9 mouse cellular contexts compared by ENCODE assay signal in the genomic region with DNA sequence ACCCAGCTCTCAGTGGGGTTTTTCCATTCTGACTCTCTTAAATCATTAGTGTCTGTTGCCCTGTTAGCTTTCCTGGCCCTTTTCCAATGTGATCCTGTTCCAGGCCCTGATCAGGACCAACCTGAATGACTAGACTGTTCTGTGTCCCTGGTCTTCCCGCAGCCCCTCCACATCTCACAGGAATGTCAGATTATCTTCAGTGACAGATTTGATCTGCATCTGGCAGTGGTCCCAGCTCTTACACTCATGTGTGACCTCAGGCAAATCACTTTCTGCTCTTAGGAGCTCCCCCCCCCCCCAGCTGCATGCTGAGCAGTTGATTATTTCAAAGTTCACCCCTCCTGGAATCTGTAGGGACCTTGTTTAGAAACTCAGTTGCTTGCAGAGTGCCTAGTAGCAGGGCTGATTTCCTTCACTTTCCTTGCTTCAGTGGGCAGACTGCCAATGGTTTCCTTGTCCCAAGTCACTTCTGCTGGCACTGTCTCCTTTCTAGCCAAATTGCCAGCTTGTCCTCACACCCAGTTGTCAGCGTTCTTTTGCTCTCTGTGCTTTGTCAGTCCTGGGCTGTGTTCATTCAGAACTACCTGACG. TPM values are rescaled to one million over a fixed set of nuclear protein-coding genes. Genes with fewer than 3 reads are reported as not detected.
A peak's percentile ranks its signal among the peaks of the same experiment; 100 is the strongest.
DNase-seq lines count a peak whose midpoint lies in the region; ATAC-seq lines count a peak whose summit lies in the region.
"Had no signal": no experiment of that assay in that cellular context is flagged by ENCODE, and none has a peak within 500 bp of the region (broad histone marks: within the 10 kb centered on the region; RNA-seq: fewer than 3 reads in every experiment).

No protein-coding gene starts in this region.

- H3K36me3 ChIP-seq in heart, embryonic 12.5 days, result peaks cover 7% of the 10 kb centered on the region

- H3K9ac ChIP-seq in heart, embryonic 12.5 days, result no peak overlapping the region
- H3K9ac ChIP-seq: liver, embryonic 14.5 days had no signal

- no peaks in the 10 kb centered on the region for H3K9me3 ChIP-seq in heart, embryonic 12.5 days (replicated peaks)

- WGBS in heart, embryonic 12.5 days, result 17% methylated on average over 3 of the region's 3 CpGs

- H3K4me3 ChIP-seq in heart, embryonic 12.5 days, result no peak overlapping the region

- peak; percentile 67 for ATAC-seq in heart, embryonic 12.5 days (ENCODE audit: insufficient number of reproducible peaks, low FRiP score)

- H3K27ac ChIP-seq in heart, embryonic 12.5 days (ENCODE audit: poor library complexity, severe bottlenecking), result peak overlapping the region; percentile 87
- H3K27ac ChIP-seq: liver, embryonic 14.5 days had no signal

- H3K4me2 ChIP-seq in heart, embryonic 12.5 days, result peak overlapping the region; percentile 32; the same call in 1 of the 2 replicates

- H3K4me1 ChIP-seq in heart, embryonic 12.5 days (replicated peaks), result peaks cover 43% of the 10 kb centered on the region

- peak; percentile 86 for DNase-seq in retina, postnatal 1 day
- DNase-seq in retina, embryonic 14.5 days (ENCODE audit: low spot score), result no peak
- peak; percentile 91 to 93 for DNase-seq in cerebellum, postnatal 10 days
- peak; percentile 85 for DNase-seq in kidney, postnatal 14 days
- peak; percentile 46 for DNase-seq in lung, postnatal 25 days (ENCODE audit: low spot score)
- DNase-seq in testis, postnatal 10 days (ENCODE audit: low spot score), result peak; percentile 66
- DNase-seq in thymus, postnatal 25 days, result no peak

- no peaks in the 10 kb centered on the region for H3K27me3 ChIP-seq in heart, embryonic 12.5 days (replicated peaks)

RNA-seq across cellular contexts. Expression of gene Phf20, which starts 6.7 kb away (rescaled TPM):
- polyA plus RNA-seq in heart, embryonic 12.5 days (2016; fragmentation: Nextera tagmentation; extraction: Ambion mirVana), result 52.5 and 54.5 TPM in 2 replicates

RNA-seq across cellular contexts. Expression of gene Rbm39, which starts 22.9 kb away (rescaled TPM):
- polyA plus RNA-seq in heart, embryonic 12.5 days (2016; fragmentation: Nextera tagmentation; extraction: Ambion mirVana), result 434 and 459 TPM in 2 replicates

RNA-seq across cellular contexts. Expression of gene Nfs1, which starts 59.0 kb away (rescaled TPM):
- polyA plus RNA-seq in heart, embryonic 12.5 days (2016; fragmentation: Nextera tagmentation; extraction: Ambion mirVana), result 55.5 and 55.8 TPM in 2 replicates

RNA-seq across cellular contexts. Expression of gene Romo1, which starts 59.1 kb away (rescaled TPM):
- polyA plus RNA-seq in heart, embryonic 12.5 days (2016; fragmentation: Nextera tagmentation; extraction: Ambion mirVana), result 451 and 494 TPM in 2 replicates

Comparison
In these comparisons a context has a peak if more than half of its experiments do, and no peak if none do; other contexts are left out.
1. DNase-seq: peak in retina, postnatal 1 day (single experiment), cerebellum, postnatal 10 days (2 of 2), kidney, postnatal 14 days (single experiment), lung, postnatal 25 days (single experiment) and testis, postnatal 10 days (single experiment); none in retina, embryonic 14.5 days (single experiment) and thymus, postnatal 25 days (single experiment).